Mouse (Mus musculus) left cerebral cortex, postnatal 10 days (tissue): ENCODE measurements around the gene Gm28635. TPM values are rescaled to one million over a fixed set of nuclear protein-coding genes. Genes with fewer than 3 reads are reported as not detected.
"Not testable (repeated sequence)": the region's sequence is repeated elsewhere in the genome, so short reads cannot be mapped to it uniquely, and the experiment has no call there.

ENCODE experiments used
- DNase-seq, 2 experiments: peaks; one replicate each; pipeline ENCODE4 v3.0.0; 2021 to 2022; ENCODE audit warnings: low spot score in 2 of 2, mixed read lengths in 1 of 2; ENCODE audit errors: extremely low spot score in 1 of 2
- intact Hi-C: fragments of 180-260 bp; cut with DNase I; formaldehyde crosslinking; loops from one replicate; pipeline ENCODE4 v1.15.1; 2025
- total RNA-seq, 2 experiments: library from RNA; stranded (reverse); gene quantifications; 2 replicates each; pipeline ENCODE4 v1.2.3; 2021

Gene Gm28635
- total RNA-seq, 2 experiments from 2014 or later, result 6.7 to 11.1 TPM

- no peak for DNase-seq
- intact Hi-C loops, result no loop called here
These were observed 17.3 kb upstream of the Gm28635 start for GRCm38 (mm10) chr2:84695007-84695695.

- no peak for DNase-seq
- intact Hi-C loops, result no loop called here
These were observed 12.2 kb upstream of the Gm28635 start for GRCm38 (mm10) chr2:84690050-84690449.

DNA sequence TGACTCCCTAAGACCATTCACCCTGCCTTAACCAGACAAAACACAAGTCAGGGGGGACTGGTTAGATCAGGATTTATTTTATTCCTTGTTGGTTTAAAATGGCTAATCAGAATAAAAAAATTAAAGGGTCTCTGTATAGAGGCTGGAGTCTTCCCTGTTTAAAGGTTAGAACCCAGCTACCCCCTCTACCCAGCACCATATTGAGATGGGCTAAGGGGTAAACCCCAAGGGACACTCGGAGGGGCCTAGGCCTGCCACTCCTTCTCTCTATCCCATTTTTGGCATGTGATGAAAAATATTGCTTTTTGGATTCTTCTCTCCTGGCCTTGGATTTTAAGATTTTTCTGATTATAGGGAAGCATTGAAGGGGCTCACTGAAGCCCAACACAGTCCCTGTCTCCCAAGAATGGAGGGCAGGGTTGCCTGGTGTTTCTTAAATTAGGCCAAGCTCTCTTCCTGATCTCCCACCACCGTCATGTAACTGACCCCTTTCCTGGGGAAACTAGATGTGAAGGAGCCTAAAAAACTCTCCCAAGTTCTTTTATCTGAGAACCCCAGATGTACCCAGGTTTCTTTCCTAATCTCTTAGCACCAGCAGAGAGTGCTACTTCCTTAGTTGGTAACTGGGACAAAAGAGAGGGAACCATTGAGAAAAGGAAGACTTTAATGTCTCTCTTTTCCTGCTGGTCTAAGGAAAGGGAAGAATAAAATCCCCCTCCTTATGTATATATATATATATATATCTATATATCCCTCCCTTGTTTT, 10.4 kb upstream of the Gm28635 start:
- intact Hi-C loops, result no loop called here
- DNase-seq, result no peak

- intact Hi-C loops, result no loop called here
These were observed 4.9 kb upstream of the Gm28635 start for GRCm38 (mm10) chr2:84682605-84683183.

GRCm38 (mm10) chr2:84679016-84679415, 1.2 kb upstream of the Gm28635 start, which contains the start of gene Tmx2:
TSS of gene Tmx2 (minus strand) at chr2:84679140.
- no peak for DNase-seq
- intact Hi-C loops, result no loop called here

More at GRCm38 (mm10) chr2:84682605-84683183, 4.9 kb upstream of the Gm28635 start:
- DNase-seq, result no peak

GRCm38 (mm10) chr2:84677270-84677967, 422 bp downstream of the Gm28635 start:
- no peak for DNase-seq
- intact Hi-C loops, result no loop called here

GRCm38 (mm10) chr2:84671535-84671934, 6.3 kb downstream of the Gm28635 start:
- DNase-seq, intact Hi-C loops: not testable (repeated sequence)

DNA sequence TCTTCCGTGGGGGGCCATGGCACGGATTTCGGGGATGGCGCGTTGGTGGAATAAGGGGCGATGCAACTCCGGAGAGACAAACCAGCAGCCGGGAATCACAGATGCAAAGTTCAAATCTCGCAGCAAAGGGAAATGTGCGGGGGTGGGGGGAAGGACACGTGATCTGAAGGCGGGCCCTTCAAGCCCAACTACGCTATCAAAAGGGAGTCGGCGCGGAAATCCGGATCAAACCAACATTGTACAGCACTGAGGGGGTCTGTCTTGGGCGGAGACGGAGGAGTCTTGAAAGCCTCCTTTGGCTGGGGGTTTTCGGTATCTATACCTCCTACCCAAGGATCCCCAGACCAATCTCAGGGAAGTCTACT, 7.3 kb downstream of the Gm28635 start, which contains the start of gene Selenoh:
TSS of gene Selenoh (minus strand) at position 202 of the 365 bp plus-strand sequence.
- DNase-seq, result peak; percentile 88 to 93
- intact Hi-C loops, result no loop called here

GRCm38 (mm10) chr2:84669828-84670568, 7.8 kb downstream of the Gm28635 start:
- intact Hi-C loops, result no loop called here
- no peak for DNase-seq

DNA sequence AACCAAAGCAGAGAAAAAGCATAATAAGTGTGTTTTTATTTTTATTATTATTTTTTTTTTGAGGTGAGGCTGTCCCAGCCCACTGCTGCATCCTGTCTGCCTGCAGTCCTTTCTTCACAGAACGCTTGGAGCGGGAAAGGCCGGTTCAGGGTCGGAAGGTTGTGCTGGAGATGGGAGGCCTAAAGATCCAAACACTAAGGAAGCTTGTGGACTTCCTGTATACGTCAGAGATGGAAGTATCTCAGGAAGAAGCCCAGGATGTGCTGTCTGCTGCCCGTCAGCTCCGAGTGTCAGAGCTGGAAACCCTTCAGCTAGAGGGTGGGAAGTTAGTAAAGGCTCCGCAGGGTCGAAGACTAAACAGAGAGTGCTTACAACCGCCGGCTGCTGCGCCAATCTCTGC, 11.8 kb downstream of the Gm28635 start:
- intact Hi-C loops, result no loop called here
- DNase-seq, result no peak

- DNase-seq, result peak in 1 of 2 experiments; percentile 44
- intact Hi-C loops, result loop anchor here (5.0 kb wide), 1 partner anchor 206 kb away; no protein-coding TSS in a partner anchor
These were observed 15.0 kb downstream of the Gm28635 start for GRCm38 (mm10) chr2:84662866-84663265.

GRCm38 (mm10) chr2:84660253-84660652, 17.6 kb downstream of the Gm28635 start:
- intact Hi-C loops, result loop anchor here (5.0 kb wide), 1 partner anchor 203 kb away; no protein-coding TSS in a partner anchor
- peak; percentile 36 to 49 for DNase-seq

DNA sequence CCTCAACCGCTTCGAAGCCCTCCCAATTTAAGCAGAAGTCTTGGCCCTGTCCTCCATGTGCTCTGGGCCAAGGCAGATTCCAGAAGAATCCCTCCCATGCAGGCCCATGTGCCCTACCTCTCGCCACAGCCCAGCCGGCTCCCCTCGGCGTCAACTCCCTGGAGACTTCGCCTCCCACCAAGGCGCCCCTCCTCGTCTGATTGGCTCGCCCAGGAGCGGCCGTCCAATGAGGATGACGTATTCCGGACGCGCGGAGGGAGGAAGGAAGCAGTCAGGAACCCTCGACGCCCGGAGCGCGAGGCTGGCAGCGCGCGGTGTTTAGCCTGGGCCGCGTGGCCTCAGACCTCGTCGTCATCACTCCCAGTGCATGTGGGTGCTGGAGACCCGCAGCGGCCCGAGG, 19.0 kb downstream of the Gm28635 start, which contains the start of gene Btbd18:
TSS of gene Btbd18 (plus strand) at position 274 of the 400 bp plus-strand sequence.
- intact Hi-C loops, result loop anchor here (5.0 kb wide), 1 partner anchor 42 kb away; no protein-coding TSS in a partner anchor
- DNase-seq, result no peak

- intact Hi-C loops, result loop anchor here (5.0 kb wide), 1 partner anchor 39 kb away; no protein-coding TSS in a partner anchor
- DNase-seq, result no peak
These were observed 22.0 kb downstream of the Gm28635 start for GRCm38 (mm10) chr2:84655864-84656263.

DNA sequence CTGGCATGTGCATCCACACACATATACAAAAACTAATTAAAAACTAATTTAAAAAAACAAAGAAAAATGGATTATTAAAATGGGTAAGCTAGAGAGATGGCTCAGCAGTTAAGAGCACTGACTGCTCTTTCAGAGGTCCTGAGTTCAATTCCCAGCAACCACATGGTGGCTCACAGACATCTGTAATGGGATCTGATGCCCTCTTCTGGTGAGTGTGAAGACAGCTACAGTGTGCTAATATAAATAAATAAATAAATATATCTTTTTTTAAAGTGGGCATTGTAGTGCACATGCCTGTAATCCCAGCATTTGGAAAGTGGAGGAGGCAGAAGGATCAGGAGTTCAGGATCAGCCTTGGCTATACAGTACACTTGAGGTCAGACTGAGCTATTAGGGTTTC, 24.5 kb downstream of the Gm28635 start:
- DNase-seq, result no peak
- intact Hi-C loops, result no loop called here

GRCm38 (mm10) chr2:84650464-84651195, 27.2 kb downstream of the Gm28635 start, which contains the start of gene Ctnnd1:
TSS of gene Ctnnd1 (minus strand) at chr2:84650765.
- peak; percentile 89 to 92 for DNase-seq
- intact Hi-C loops, result no loop called here

GRCm38 (mm10) chr2:84649674-84650073, 28.2 kb downstream of the Gm28635 start:
- intact Hi-C loops, result no loop called here
- DNase-seq, result no peak
